In genomic region chr8:120565151-120565711, GRCm38 (mm10) we compare ENCODE assay signal across 11 mouse cellular contexts. TPM values are rescaled to one million over a fixed set of nuclear protein-coding genes. Genes with fewer than 3 reads are reported as not detected.
DNase-seq lines count a peak whose midpoint lies in the region; ATAC-seq and TF ChIP-seq lines count a peak whose summit lies in the region.
"Had no signal": no experiment of that assay in that cellular context is flagged by ENCODE, and none has a peak within 500 bp of the region (broad histone marks: within the 10 kb centered on the region; RNA-seq: fewer than 3 reads in every experiment).

No protein-coding gene starts in this region.

- no peak overlapping the region for H3K4me2 ChIP-seq in heart, embryonic 15.5 days
- no peak overlapping the region for H3K4me2 ChIP-seq in hindbrain, embryonic 11.5 days (replicated peaks; ENCODE audit: low read depth, low read length)
- peak overlapping the region; percentile 77 for H3K4me2 ChIP-seq in myocyte (ENCODE audit: low read depth)

- H3K4me3 ChIP-seq in heart, embryonic 15.5 days, result no peak overlapping the region
- H3K4me3 ChIP-seq in hindbrain, embryonic 11.5 days (ENCODE audit: low read depth, low read length), result no peak overlapping the region
- no peak overlapping the region for H3K4me3 ChIP-seq in myocyte
- no peak overlapping the region for H3K4me3 ChIP-seq in left cerebral cortex, adult 2 months

- intact Hi-C loops in left cerebral cortex, adult 2 months (cut with DNase I), result no loop called here

- H3K9ac ChIP-seq in heart, embryonic 15.5 days, result 0 out of 2 replicates have a peak overlapping the region, but pooled peaks have one; percentile 8
- no peak overlapping the region for H3K9ac ChIP-seq in hindbrain, embryonic 11.5 days (ENCODE audit: low read depth, low read length)

- no peak for TF ChIP-seq POLR2A in myocyte (IDR thresholded peaks at IDR 0.05; ENCODE audit: insufficient read length, low read depth)

- H3K79me2 ChIP-seq in myocyte (ENCODE audit: control insufficient read depth, insufficient read depth), result peaks cover 5% of the 10 kb centered on the region

- H3ac ChIP-seq in myocyte (ENCODE audit: control insufficient read depth, insufficient read length), result no peak overlapping the region

- 47% methylated on average over 7 of the region's 7 CpGs for WGBS in heart, embryonic 15.5 days
- WGBS in hindbrain, embryonic 11.5 days, result 18% methylated on average over 7 of the region's 7 CpGs

- peaks cover 39% of the 10 kb centered on the region for H3K36me3 ChIP-seq in heart, embryonic 15.5 days
- peaks cover 20% of the 10 kb centered on the region for H3K36me3 ChIP-seq in hindbrain, embryonic 11.5 days (ENCODE audit: control insufficient read depth, insufficient read depth, low read length)
- no peaks in the 10 kb centered on the region for H3K36me3 ChIP-seq in myocyte (ENCODE audit: control insufficient read depth, insufficient read depth)

- no peak for TF ChIP-seq CTCF in left cerebral cortex, adult 2 months (IDR thresholded peaks at IDR 0.05)

- H3K27ac ChIP-seq in heart, embryonic 15.5 days, result peak overlapping the region; percentile 89
- peak overlapping the region; percentile 70 for H3K27ac ChIP-seq in hindbrain, embryonic 11.5 days (ENCODE audit: low read depth, low read length)
- no peak overlapping the region for H3K27ac ChIP-seq in left cerebral cortex, adult 2 months

- DNase-seq in heart, adult 18-20 months, result no peak
- peak; percentile 68 for DNase-seq in embryo, embryonic 11 days
- peak; percentile 64 for DNase-seq in hindbrain, embryonic 11.5 days (ENCODE audit: low spot score)
- DNase-seq in left cerebral cortex, adult 2 months (ENCODE audit: extremely low spot score in 1 of 2, low spot score in 2 of 2), result no peak
- no peak for DNase-seq in spleen, adult 12 weeks (ENCODE audit: low spot score)
- DNase-seq: lung, adult 18-20 months; right cerebral cortex, postnatal 14 days had no signal

- H3K27me3 ChIP-seq in heart, embryonic 15.5 days, result no peaks in the 10 kb centered on the region
- no peaks in the 10 kb centered on the region for H3K27me3 ChIP-seq in hindbrain, embryonic 11.5 days (ENCODE audit: control insufficient read depth, insufficient read depth, low read length)
- no peaks in the 10 kb centered on the region for H3K27me3 ChIP-seq in myocyte (ENCODE audit: control insufficient read depth, insufficient read depth, insufficient read length)
- H3K27me3 ChIP-seq: CH12.LX had no signal

- H3K9me3 ChIP-seq in heart, embryonic 15.5 days (replicated peaks), result no peaks in the 10 kb centered on the region
- H3K9me3 ChIP-seq in hindbrain, embryonic 11.5 days (ENCODE audit: control insufficient read depth, low read length), result no peaks in the 10 kb centered on the region

- ATAC-seq in heart, embryonic 15.5 days (replicated peaks; ENCODE audit: insufficient number of reproducible peaks, insufficient read depth, low FRiP score, low read depth), result no peak
- peak; percentile 69 for ATAC-seq in hindbrain, embryonic 11.5 days (ENCODE audit: low FRiP score)
- no peak for ATAC-seq in cerebellum, adult (ENCODE audit: insufficient number of reproducible peaks, low FRiP score, low TSS enrichment)

- H3K4me1 ChIP-seq in heart, embryonic 15.5 days (replicated peaks), result peaks cover 67% of the 10 kb centered on the region
- peaks cover 42% of the 10 kb centered on the region for H3K4me1 ChIP-seq in hindbrain, embryonic 11.5 days (replicated peaks; ENCODE audit: control insufficient read depth, insufficient read depth, low read length)

TF ChIP-seq in myocyte, 11 proteins besides CTCF, POLR2A, EP300 and RAD21:
- TF ChIP-seq USF1 (IDR thresholded peaks at IDR 0.05; ENCODE audit: low read depth) (no peak), MYOD1 (IDR thresholded peaks at IDR 0.05; ENCODE audit: control insufficient read depth in 1 of 3, insufficient read length in 2 of 3, low read depth in 2 of 3) (no peak)

RNA-seq across cellular contexts. Expression of gene Gins2, which starts 23.9 kb away (rescaled TPM):
- polyA plus RNA-seq in heart, embryonic 15.5 days (2015; fragmentation: Nextera tagmentation; extraction: Ambion mirVana), result 43.9 and 56.2 TPM in 2 replicates
- total RNA-seq in heart, adult 18-20 months (2021), result 1 to 10 TPM in 1 of 2 experiments, under 1 TPM in 1; 0.98 to 1.8 TPM
- polyA plus RNA-seq in hindbrain, embryonic 11.5 days (2014; fragmentation: Nextera tagmentation; extraction: Ambion mirVana), result 94.8 and 96.9 TPM in 2 replicates
- polyA plus RNA-seq in myocyte (2012; fragmentation: generic; extraction: Trizol), result 11.2 TPM
- 1 to 10 TPM; 1.0 to 2.9 TPM for total RNA-seq in left cerebral cortex, adult 2 months (2021)

Comparison
In these comparisons a context has a peak if more than half of its experiments do, and no peak if none do; other contexts are left out.
1. DNase-seq: peak in embryo, embryonic 11 days (single experiment) and hindbrain, embryonic 11.5 days (single experiment); none in heart, adult 18-20 months (0 of 2), left cerebral cortex, adult 2 months (0 of 2) and spleen, adult 12 weeks (single experiment).